Mouse (Mus musculus) forebrain, embryonic 13.5 days (tissue): ENCODE results near the gene Tmc1. TPM values are rescaled to one million over a fixed set of nuclear protein-coding genes. Genes with fewer than 3 reads are reported as not detected.
A peak's percentile ranks its signal among the peaks of the same experiment; 100 is the strongest.

Experiments
- ATAC-seq: fragments of 200-750 bp; cut with Nextera tagmentation; 2 replicates; pipeline ENCODE4 v1.8.0; 2017
- H3K27ac ChIP-seq: fragments of 300-500 bp; sonication (generic); 2 replicates; pipeline ENCODE4 v1.5.1; 2015; ENCODE audit warnings: inconsistent platforms, mild to moderate bottlenecking, moderate library complexity
- H3K27me3 ChIP-seq: fragments of 300-500 bp; sonication (generic); 2 replicates; pipeline ENCODE4 v1.6.1; 2015; ENCODE audit warnings: mild to moderate bottlenecking, inconsistent platforms
- H3K36me3 ChIP-seq: fragments of 300-500 bp; sonication (generic); 2 replicates; pipeline ENCODE4 v1.6.1; 2015; ENCODE audit warnings: mild to moderate bottlenecking, inconsistent platforms; ENCODE audit not compliant: poor library complexity, severe bottlenecking
- H3K4me1 ChIP-seq: fragments of 300-500 bp; sonication (generic); 2 replicates; pipeline ENCODE4 v1.6.1; 2015; ENCODE audit warnings: inconsistent platforms
- H3K4me2 ChIP-seq: fragments of 300-500 bp; sonication (generic); 2 replicates; pipeline ENCODE4 v1.6.1; 2015; ENCODE audit warnings: inconsistent platforms, mild to moderate bottlenecking, moderate library complexity
- H3K4me3 ChIP-seq: fragments of 300-500 bp; sonication (generic); 2 replicates; pipeline ENCODE4 v1.5.1; 2015; ENCODE audit warnings: mild to moderate bottlenecking, inconsistent platforms
- H3K9ac ChIP-seq: fragments of 300-500 bp; sonication (generic); 2 replicates; pipeline ENCODE4 v1.6.1; 2015; ENCODE audit warnings: mild to moderate bottlenecking, inconsistent platforms
- H3K9me3 ChIP-seq: fragments of 300-500 bp; sonication (generic); replicated peaks from 2 replicates; pipeline ENCODE4 v1.6.1; 2016; ENCODE audit warnings: inconsistent platforms
- WGBS: fragments of 180-500 bp; shearing (Covaris S2); methylation state at CpG from one replicate; pipeline ENCODE4 v1.1.7; 2015; 5-methylcytosine and 5-hydroxymethylcytosine counted together
- polyA plus RNA-seq: library from polyadenylated mRNA; unstranded; fragments of >200 nt; fragmentation: Nextera tagmentation; extraction: Ambion mirVana; gene quantifications from 2 replicates; pipeline ENCODE4 v1.2.1, GENCODE M21; 2015

Gene Tmc1
- polyA plus RNA-seq, 1 experiment from 2014 or later: not detected

- WGBS: 69% methylated on average over 2 of the region's 2 CpGs
- no peaks in the 10 kb centered on the region for H3K4me1 ChIP-seq
- H3K27me3 ChIP-seq: no peaks in the 10 kb centered on the region
- H3K36me3 ChIP-seq: no peaks in the 10 kb centered on the region
- no peak overlapping the region for H3K4me3 ChIP-seq
- H3K4me2 ChIP-seq: no peak overlapping the region
- ATAC-seq: no peak
- no peak overlapping the region for H3K9ac ChIP-seq
- H3K9me3 ChIP-seq: no peaks in the 10 kb centered on the region
- H3K27ac ChIP-seq: no peak overlapping the region
Measured at GRCm38 (mm10) chr19:20881205-20881604, 72.8 kb downstream of the Tmc1 start.

GRCm38 (mm10) chr19:20875881-20876280 is 78.1 kb downstream of the Tmc1 start:
- no peak overlapping the region for H3K4me2 ChIP-seq
- no peaks in the 10 kb centered on the region for H3K4me1 ChIP-seq
- no peak for ATAC-seq
- H3K27me3 ChIP-seq: no peaks in the 10 kb centered on the region
- H3K27ac ChIP-seq: no peak overlapping the region
- no peaks in the 10 kb centered on the region for H3K9me3 ChIP-seq
- 87% methylated on average over 4 of the region's 4 CpGs for WGBS
- no peak overlapping the region for H3K9ac ChIP-seq
- H3K36me3 ChIP-seq: no peaks in the 10 kb centered on the region
- H3K4me3 ChIP-seq: no peak overlapping the region

- H3K9ac ChIP-seq: no peak overlapping the region
Measured at GRCm38 (mm10) chr19:20861779-20862178, 92.2 kb downstream of the Tmc1 start.

GRCm38 (mm10) chr19:20860270-20860669 is 93.7 kb downstream of the Tmc1 start:
- H3K9me3 ChIP-seq: no peaks in the 10 kb centered on the region
- no peak overlapping the region for H3K9ac ChIP-seq
- no peak for ATAC-seq
- no peak overlapping the region for H3K27ac ChIP-seq
- H3K36me3 ChIP-seq: no peaks in the 10 kb centered on the region
- no peaks in the 10 kb centered on the region for H3K27me3 ChIP-seq
- WGBS: 90% methylated on average over 1 of the region's 1 CpGs
- no peak overlapping the region for H3K4me3 ChIP-seq
- H3K4me2 ChIP-seq: no peak overlapping the region
- H3K4me1 ChIP-seq: no peaks in the 10 kb centered on the region

More at GRCm38 (mm10) chr19:20861779-20862178, 92.2 kb downstream of the Tmc1 start:
- no peak for ATAC-seq
- Histone ChIP-seq H3K27ac (no peak overlapping the region), H3K27me3 (no peaks in the 10 kb centered on the region), H3K4me3 (no peak overlapping the region), H3K4me2 (no peak overlapping the region), H3K36me3 (no peaks in the 10 kb centered on the region), H3K9me3 (no peaks in the 10 kb centered on the region), H3K4me1 (no peaks in the 10 kb centered on the region)
- 88% methylated on average over 4 of the region's 4 CpGs for WGBS

GRCm38 (mm10) chr19:20857819-20858218 is 96.2 kb downstream of the Tmc1 start:
- no peak for ATAC-seq
- Histone ChIP-seq H3K9ac (no peak overlapping the region), H3K4me3 (no peak overlapping the region), H3K4me1 (no peaks in the 10 kb centered on the region), H3K4me2 (no peak overlapping the region), H3K27me3 (no peaks in the 10 kb centered on the region), H3K27ac (no peak overlapping the region), H3K9me3 (no peaks in the 10 kb centered on the region), H3K36me3 (no peaks in the 10 kb centered on the region)

GRCm38 (mm10) chr19:20848906-20849305 is 105.1 kb downstream of the Tmc1 start:
- Histone ChIP-seq H3K4me3 (no peak overlapping the region), H3K9me3 (no peaks in the 10 kb centered on the region), H3K27ac (no peak overlapping the region), H3K27me3 (no peaks in the 10 kb centered on the region), H3K9ac (no peak overlapping the region), H3K36me3 (no peaks in the 10 kb centered on the region), H3K4me2 (no peak overlapping the region), H3K4me1 (no peaks in the 10 kb centered on the region)
- 63% methylated on average over 5 of the region's 5 CpGs for WGBS
- ATAC-seq: no peak

GRCm38 (mm10) chr19:20847476-20848073 is 106.4 kb downstream of the Tmc1 start:
- Histone ChIP-seq H3K4me3 (no peak overlapping the region), H3K27me3 (no peaks in the 10 kb centered on the region), H3K27ac (no peak overlapping the region), H3K9me3 (no peaks in the 10 kb centered on the region), H3K4me1 (no peaks in the 10 kb centered on the region), H3K36me3 (no peaks in the 10 kb centered on the region), H3K9ac (no peak overlapping the region), H3K4me2 (no peak overlapping the region)
- WGBS: 86% methylated on average over 3 of the region's 3 CpGs
- ATAC-seq: no peak

GRCm38 (mm10) chr19:20837422-20837821 is 116.6 kb downstream of the Tmc1 start:
- H3K9ac ChIP-seq: no peak overlapping the region
- 57% methylated on average over 2 of the region's 2 CpGs for WGBS
- H3K36me3 ChIP-seq: no peaks in the 10 kb centered on the region
- no peak overlapping the region for H3K27ac ChIP-seq
- no peak overlapping the region for H3K4me2 ChIP-seq
- ATAC-seq: no peak; the same call in 1 of the 2 replicates
- H3K27me3 ChIP-seq: no peaks in the 10 kb centered on the region
- H3K4me1 ChIP-seq: 0 out of 2 replicates have a peak, but pooled peaks cover 3% of the 10 kb centered on the region
- no peaks in the 10 kb centered on the region for H3K9me3 ChIP-seq
- no peak overlapping the region for H3K4me3 ChIP-seq

GRCm38 (mm10) chr19:20836055-20836845 is 117.8 kb downstream of the Tmc1 start:
- Histone ChIP-seq H3K27me3 (no peaks in the 10 kb centered on the region), H3K9me3 (no peaks in the 10 kb centered on the region), H3K36me3 (no peaks in the 10 kb centered on the region), H3K4me1 (0 out of 2 replicates have a peak, but pooled peaks cover 3% of the 10 kb centered on the region), H3K9ac (no peak overlapping the region), H3K4me3 (no peak overlapping the region), H3K4me2 (no peak overlapping the region), H3K27ac (no peak overlapping the region)
- no peak for ATAC-seq
- 66% methylated on average over 9 of the region's 9 CpGs for WGBS

- no peak overlapping the region for H3K4me3 ChIP-seq
- H3K27ac ChIP-seq: no peak overlapping the region
- no peak overlapping the region for H3K9ac ChIP-seq
- ATAC-seq: no peak
- H3K4me1 ChIP-seq: 0 out of 2 replicates have a peak, but pooled peaks cover 3% of the 10 kb centered on the region
- H3K9me3 ChIP-seq: no peaks in the 10 kb centered on the region
- no peaks in the 10 kb centered on the region for H3K36me3 ChIP-seq
- H3K27me3 ChIP-seq: no peaks in the 10 kb centered on the region
- H3K4me2 ChIP-seq: no peak overlapping the region
- 53% methylated on average over 1 of the region's 1 CpGs for WGBS
Measured at GRCm38 (mm10) chr19:20834895-20835294, 119.1 kb downstream of the Tmc1 start.

GRCm38 (mm10) chr19:20799460-20799859 is 154.5 kb downstream of the Tmc1 start:
- no peak overlapping the region for H3K4me3 ChIP-seq
- no peaks in the 10 kb centered on the region for H3K9me3 ChIP-seq
- no peak overlapping the region for H3K4me2 ChIP-seq
- H3K27ac ChIP-seq: no peak overlapping the region
- no peak for ATAC-seq
- no peaks in the 10 kb centered on the region for H3K4me1 ChIP-seq
- H3K27me3 ChIP-seq: no peaks in the 10 kb centered on the region
- no peaks in the 10 kb centered on the region for H3K36me3 ChIP-seq
- no peak overlapping the region for H3K9ac ChIP-seq

GRCm38 (mm10) chr19:20797558-20798101 is 156.4 kb downstream of the Tmc1 start:
- no peaks in the 10 kb centered on the region for H3K9me3 ChIP-seq
- H3K9ac ChIP-seq: no peak overlapping the region
- H3K27ac ChIP-seq: no peak overlapping the region
- no peak overlapping the region for H3K4me3 ChIP-seq
- H3K27me3 ChIP-seq: no peaks in the 10 kb centered on the region
- WGBS: 48% methylated on average over 6 of the region's 6 CpGs
- no peaks in the 10 kb centered on the region for H3K4me1 ChIP-seq
- H3K4me2 ChIP-seq: no peak overlapping the region
- H3K36me3 ChIP-seq: no peaks in the 10 kb centered on the region
- peak; percentile 87 for ATAC-seq
